24 mouse cellular contexts compared by ENCODE assay signal in genomic region chr4:147875852-147876575, GRCm38 (mm10). TPM values are rescaled to one million over a fixed set of nuclear protein-coding genes. Genes with fewer than 3 reads are reported as not detected.
A peak's percentile ranks its signal among the peaks of the same experiment; 100 is the strongest.
DNase-seq lines count a peak whose midpoint lies in the region; ATAC-seq and TF ChIP-seq lines count a peak whose summit lies in the region.
"Had no signal": no experiment of that assay in that cellular context is flagged by ENCODE, and none has a peak within 500 bp of the region (broad histone marks: within the 10 kb centered on the region; RNA-seq: fewer than 3 reads in every experiment).

No protein-coding gene starts in this region.

- no peak overlapping the region for H3K4me3 ChIP-seq in layer of hippocampus, adult 2 months
- H3K4me3 ChIP-seq: hindbrain, embryonic 12.5 days; limb, embryonic 15.5 days had no signal

- ATAC-seq in common myeloid progenitor, adult 5-6 weeks (replicated peaks; ENCODE audit: low read depth, poor library complexity, severe bottlenecking) = peak; percentile 42
- ATAC-seq in megakaryocyte-erythroid progenitor cell, adult 5-6 weeks (replicated peaks; ENCODE audit: low FRiP score, low TSS enrichment, poor library complexity, severe bottlenecking) = peak; percentile 57; the same call in 1 of the 2 replicates
- ATAC-seq in erythroblast, adult 5-6 weeks (replicated peaks; ENCODE audit: low FRiP score, poor library complexity, severe bottlenecking) = no peak
- ATAC-seq: forebrain, embryonic 14.5 days; Patski had no signal

- TF ChIP-seq CTCF in layer of hippocampus, adult 2 months (conservative IDR thresholded peaks at IDR 0.05) = no peak

- peak overlapping the region; percentile 32 for H3K27ac ChIP-seq in layer of hippocampus, adult 2 months
- H3K27ac ChIP-seq: hindbrain, embryonic 12.5 days; limb, embryonic 15.5 days; stomach, postnatal 0 days had no signal

- DNase-seq in layer of hippocampus, adult 2 months (ENCODE audit: low spot score in 2 of 2) = no peak
- no peak for DNase-seq in layer of hippocampus, postnatal 14 days (ENCODE audit: low spot score in 2 of 2)
- DNase-seq in CD4-positive, CD25-positive, alpha-beta regulatory T cell, adult 2 months (ENCODE audit: low read depth, low spot score) = peak; percentile 24
- no peak for DNase-seq in Muller cell, postnatal 12 days (ENCODE audit: inconsistent ontology term)
- DNase-seq: adrenal gland, adult 8-10 months; B cell, adult 2 months; cerebellum, adult 2 months; cerebellum, postnatal 36 days; gastrocnemius, postnatal 10 days; kidney, adult 8-10 months; kidney, postnatal 10 days; left cerebral cortex, postnatal 4 days; lung, adult 18-20 months; lung, postnatal 10 days; midbrain, embryonic 14.5 days; thymus, adult 2 months had no signal

RNA-seq across cellular contexts. Expression of gene Fv1, which starts 7.2 kb away (rescaled TPM):
- total RNA-seq in layer of hippocampus, adult 2 months (2021) = 1 to 10 TPM; 8.8 to 9.5 TPM
- 1 to 10 TPM; 7.2 to 8.9 TPM for total RNA-seq in layer of hippocampus, postnatal 14 days (2021)
- total RNA-seq in common myeloid progenitor, adult 5-6 weeks (2017) = 17.2 and 25.1 TPM in 2 replicates
- total RNA-seq in megakaryocyte-erythroid progenitor cell, adult 5-6 weeks (2014; fragmentation: Nextera tagmentation) = 6.2 and 12.6 TPM in 2 replicates
- total RNA-seq in megakaryocyte-erythroid progenitor cell, adult 5-6 weeks (2017) = 10.4 and 21.7 TPM in 2 replicates
- not detected in 2 replicates for total RNA-seq in erythroblast, adult 5-6 weeks (2015; ENCODE audit: low replicate concordance)
- total RNA-seq in erythroblast, adult 5-6 weeks (2017; ENCODE audit: low replicate concordance) = 1.7 and 4.5 TPM in 2 replicates

RNA-seq across cellular contexts. Expression of gene Miip, which starts 7.4 kb away (rescaled TPM):
- 10 to 100 TPM; 19.9 to 26.5 TPM for total RNA-seq in layer of hippocampus, adult 2 months (2021)
- total RNA-seq in layer of hippocampus, postnatal 14 days (2021) = 10 to 100 TPM; 20.6 to 21.5 TPM
- total RNA-seq in common myeloid progenitor, adult 5-6 weeks (2017) = 23.4 and 50.9 TPM in 2 replicates
- total RNA-seq in megakaryocyte-erythroid progenitor cell, adult 5-6 weeks (2014; fragmentation: Nextera tagmentation) = 48.9 and 75.8 TPM in 2 replicates
- total RNA-seq in megakaryocyte-erythroid progenitor cell, adult 5-6 weeks (2017) = 30.4 and 36.7 TPM in 2 replicates
- total RNA-seq in erythroblast, adult 5-6 weeks (2015; ENCODE audit: low replicate concordance) = 7.3 and 16.3 TPM in 2 replicates
- 12.3 and 26.6 TPM in 2 replicates for total RNA-seq in erythroblast, adult 5-6 weeks (2017; ENCODE audit: low replicate concordance)

RNA-seq across cellular contexts. Expression of gene Zfp933, which starts 27.8 kb away (rescaled TPM):
- total RNA-seq in layer of hippocampus, adult 2 months (2021) = 10 to 100 TPM; 22.3 to 22.6 TPM
- total RNA-seq in layer of hippocampus, postnatal 14 days (2021) = 10 to 100 TPM; 16.0 to 16.9 TPM
- 8.2 and 8.4 TPM in 2 replicates for total RNA-seq in common myeloid progenitor, adult 5-6 weeks (2017)
- total RNA-seq in megakaryocyte-erythroid progenitor cell, adult 5-6 weeks (2014; fragmentation: Nextera tagmentation) = 4.2 and 9.7 TPM in 2 replicates
- total RNA-seq in megakaryocyte-erythroid progenitor cell, adult 5-6 weeks (2017) = 4.2 and 6.4 TPM in 2 replicates
- total RNA-seq in erythroblast, adult 5-6 weeks (2015; ENCODE audit: low replicate concordance) = 0.96 and 3.3 TPM in 2 replicates
- 2.1 and 2.6 TPM in 2 replicates for total RNA-seq in erythroblast, adult 5-6 weeks (2017; ENCODE audit: low replicate concordance)

RNA-seq across cellular contexts. Expression of gene Mfn2, which starts 28.5 kb away (rescaled TPM):
- 100 to 1,000 TPM; 198 to 200 TPM for total RNA-seq in layer of hippocampus, adult 2 months (2021)
- total RNA-seq in layer of hippocampus, postnatal 14 days (2021) = 100 to 1,000 TPM; 188 to 200 TPM
- total RNA-seq in common myeloid progenitor, adult 5-6 weeks (2017) = 17.7 and 24.4 TPM in 2 replicates
- 26.1 and 28.1 TPM in 2 replicates for total RNA-seq in megakaryocyte-erythroid progenitor cell, adult 5-6 weeks (2014; fragmentation: Nextera tagmentation)
- total RNA-seq in megakaryocyte-erythroid progenitor cell, adult 5-6 weeks (2017) = 22.2 and 32.1 TPM in 2 replicates
- 5.2 and 5.6 TPM in 2 replicates for total RNA-seq in erythroblast, adult 5-6 weeks (2015; ENCODE audit: low replicate concordance)
- 6.1 and 6.6 TPM in 2 replicates for total RNA-seq in erythroblast, adult 5-6 weeks (2017; ENCODE audit: low replicate concordance)
